Mouse (Mus musculus): ENCODE measurements at regions not wholly inside any gene's neighbourhood (a gene's known extent, or its start where the extent isn't known, plus 50 kb on each side); places are given as distances from the start of the nearest gene placed in this dataset.

- Histone ChIP-seq H3K4me1 (ENCODE audit: control insufficient read depth, insufficient read depth, low read length) (no peaks in the 10 kb centered on the region), H3K27me3 (replicated peaks; ENCODE audit: control insufficient read depth, insufficient read depth, low read length) (no peaks in the 10 kb centered on the region), H3K36me3 (ENCODE audit: control insufficient read depth, insufficient read depth, low read length) (no peaks in the 10 kb centered on the region), H3K27ac (ENCODE audit: insufficient read depth, low read depth, low read length) (no peak overlapping the region), H3K4me3 (ENCODE audit: insufficient read depth, low read depth, low read length) (no peak overlapping the region)
- TF ChIP-seq CTCF (conservative IDR thresholded peaks at IDR 0.05; ENCODE audit: insufficient read depth, insufficient read length, low read depth, low read length) (no peak), POLR2A (IDR thresholded peaks at IDR 0.05; ENCODE audit: low read depth, low read length) (no peak)
- DNase-seq = no peak
Observed at GRCm38 (mm10) chr2:8468351-8468750, 959.0 kb upstream of the Celf2 start.

- 79% methylated on average over 2 of the region's 2 CpGs for WGBS
- no peaks in the 10 kb centered on the region for H3K4me1 ChIP-seq (ENCODE audit: control insufficient read depth, insufficient read depth, low read length)
- DNase-seq = no peak
Observed at GRCm38 (mm10) chr2:8467531-8468203, 958.3 kb upstream of the Celf2 start.

GRCm38 (mm10) chr2:8452566-8453243 is 943.3 kb upstream of the Celf2 start:
- H3K4me1 ChIP-seq (ENCODE audit: control insufficient read depth, insufficient read depth, low read length) = no peaks in the 10 kb centered on the region
- WGBS = 62% methylated on average over 3 of the region's 3 CpGs

More at GRCm38 (mm10) chr2:8467531-8468203, 958.3 kb upstream of the Celf2 start:
- Histone ChIP-seq H3K27ac (ENCODE audit: insufficient read depth, low read depth, low read length) (no peak overlapping the region), H3K36me3 (ENCODE audit: control insufficient read depth, insufficient read depth, low read length) (no peaks in the 10 kb centered on the region), H3K27me3 (replicated peaks; ENCODE audit: control insufficient read depth, insufficient read depth, low read length) (no peaks in the 10 kb centered on the region), H3K4me3 (ENCODE audit: insufficient read depth, low read depth, low read length) (no peak overlapping the region)
- TF ChIP-seq POLR2A (IDR thresholded peaks at IDR 0.05; ENCODE audit: low read depth, low read length) = no peak
- no peak for TF ChIP-seq CTCF (conservative IDR thresholded peaks at IDR 0.05; ENCODE audit: insufficient read depth, insufficient read length, low read depth, low read length)

GRCm38 (mm10) chr2:8441230-8441629 is 931.9 kb upstream of the Celf2 start:
- Histone ChIP-seq H3K4me3 (ENCODE audit: insufficient read depth, low read depth, low read length) (no peak overlapping the region), H3K27me3 (replicated peaks; ENCODE audit: control insufficient read depth, insufficient read depth, low read length) (no peaks in the 10 kb centered on the region), H3K4me1 (ENCODE audit: control insufficient read depth, insufficient read depth, low read length) (no peaks in the 10 kb centered on the region), H3K27ac (ENCODE audit: insufficient read depth, low read depth, low read length) (no peak overlapping the region), H3K36me3 (ENCODE audit: control insufficient read depth, insufficient read depth, low read length) (no peaks in the 10 kb centered on the region)
- WGBS = 81% methylated on average over 1 of the region's 1 CpGs
- no peak for DNase-seq
- TF ChIP-seq POLR2A (IDR thresholded peaks at IDR 0.05; ENCODE audit: low read depth, low read length) (no peak), CTCF (conservative IDR thresholded peaks at IDR 0.05; ENCODE audit: insufficient read depth, insufficient read length, low read depth, low read length) (no peak)

More at GRCm38 (mm10) chr2:8452566-8453243, 943.3 kb upstream of the Celf2 start:
- no peaks in the 10 kb centered on the region for H3K27me3 ChIP-seq (replicated peaks; ENCODE audit: control insufficient read depth, insufficient read depth, low read length)
- no peak for DNase-seq
- TF ChIP-seq CTCF (conservative IDR thresholded peaks at IDR 0.05; ENCODE audit: insufficient read depth, insufficient read length, low read depth, low read length) = no peak
- no peak for TF ChIP-seq POLR2A (IDR thresholded peaks at IDR 0.05; ENCODE audit: low read depth, low read length)
- H3K4me3 ChIP-seq (ENCODE audit: insufficient read depth, low read depth, low read length) = no peak overlapping the region
- H3K36me3 ChIP-seq (ENCODE audit: control insufficient read depth, insufficient read depth, low read length) = no peaks in the 10 kb centered on the region
- H3K27ac ChIP-seq (ENCODE audit: insufficient read depth, low read depth, low read length) = no peak overlapping the region

- Histone ChIP-seq H3K4me3 (ENCODE audit: insufficient read depth, low read depth, low read length) (no peak overlapping the region), H3K27ac (ENCODE audit: insufficient read depth, low read depth, low read length) (no peak overlapping the region), H3K36me3 (ENCODE audit: control insufficient read depth, insufficient read depth, low read length) (no peaks in the 10 kb centered on the region), H3K27me3 (replicated peaks; ENCODE audit: control insufficient read depth, insufficient read depth, low read length) (no peaks in the 10 kb centered on the region), H3K4me1 (ENCODE audit: control insufficient read depth, insufficient read depth, low read length) (no peaks in the 10 kb centered on the region)
- 81% methylated on average over 5 of the region's 5 CpGs for WGBS
- no peak for TF ChIP-seq CTCF (conservative IDR thresholded peaks at IDR 0.05; ENCODE audit: insufficient read depth, insufficient read length, low read depth, low read length)
- TF ChIP-seq POLR2A (IDR thresholded peaks at IDR 0.05; ENCODE audit: low read depth, low read length) = no peak
- DNase-seq = no peak
Observed at GRCm38 (mm10) chr2:8429652-8430343, 920.4 kb upstream of the Celf2 start.

GRCm38 (mm10) chr2:8428145-8428544 is 918.8 kb upstream of the Celf2 start:
- Histone ChIP-seq H3K4me3 (ENCODE audit: insufficient read depth, low read depth, low read length) (no peak overlapping the region), H3K36me3 (ENCODE audit: control insufficient read depth, insufficient read depth, low read length) (no peaks in the 10 kb centered on the region), H3K27me3 (replicated peaks; ENCODE audit: control insufficient read depth, insufficient read depth, low read length) (no peaks in the 10 kb centered on the region), H3K27ac (ENCODE audit: insufficient read depth, low read depth, low read length) (no peak overlapping the region), H3K4me1 (ENCODE audit: control insufficient read depth, insufficient read depth, low read length) (no peaks in the 10 kb centered on the region)
- 49% methylated on average over 2 of the region's 2 CpGs for WGBS
- no peak for DNase-seq
- TF ChIP-seq CTCF (conservative IDR thresholded peaks at IDR 0.05; ENCODE audit: insufficient read depth, insufficient read length, low read depth, low read length) = no peak

- DNase-seq = no peak
- Histone ChIP-seq H3K27ac (ENCODE audit: insufficient read depth, low read depth, low read length) (no peak overlapping the region), H3K4me3 (ENCODE audit: insufficient read depth, low read depth, low read length) (no peak overlapping the region), H3K36me3 (ENCODE audit: control insufficient read depth, insufficient read depth, low read length) (no peaks in the 10 kb centered on the region), H3K4me1 (ENCODE audit: control insufficient read depth, insufficient read depth, low read length) (no peaks in the 10 kb centered on the region), H3K27me3 (replicated peaks; ENCODE audit: control insufficient read depth, insufficient read depth, low read length) (no peaks in the 10 kb centered on the region)
- TF ChIP-seq POLR2A (IDR thresholded peaks at IDR 0.05; ENCODE audit: low read depth, low read length) (no peak), CTCF (conservative IDR thresholded peaks at IDR 0.05; ENCODE audit: insufficient read depth, insufficient read length, low read depth, low read length) (no peak)
- WGBS = 67% methylated on average over 1 of the region's 1 CpGs
Observed at GRCm38 (mm10) chr2:8427720-8428119, 918.4 kb upstream of the Celf2 start.

Data from kidney, adult 2 months (tissue).